Mouse (Mus musculus) thymus, postnatal 0 days (tissue): ENCODE measurements around the gene Rftn1. TPM values are rescaled to one million over a fixed set of nuclear protein-coding genes. Genes with fewer than 3 reads are reported as not detected.

ENCODE experiments used
- DNase-seq: peaks from one replicate; pipeline ENCODE4 v3.0.0-alpha.2; 2015; ENCODE audit warnings: low spot score
- polyA plus RNA-seq: library from polyadenylated mRNA; unstranded; fragments of >200 nt; fragmentation: Nextera tagmentation; extraction: Ambion mirVana; gene quantifications from 2 replicates; pipeline ENCODE4 v1.2.1, GENCODE M21; 2015

Rftn1 gene
- polyA plus RNA-seq, 1 experiment from 2014 or later: 66.6 TPM

GRCm38 (mm10) chr17:49992625-49993603, 197.6 kb downstream of the Rftn1 start:
- no peak for DNase-seq

GRCm38 (mm10) chr17:49989583-49989982, 200.9 kb downstream of the Rftn1 start:
- no peak for DNase-seq

- no peak for DNase-seq
Measured at GRCm38 (mm10) chr17:49987095-49987494, 203.4 kb downstream of the Rftn1 start.

- no peak for DNase-seq
Measured at GRCm38 (mm10) chr17:49983478-49983877, 207.0 kb downstream of the Rftn1 start.

- no peak for DNase-seq
Measured at GRCm38 (mm10) chr17:49982611-49983390, 207.7 kb downstream of the Rftn1 start.

GRCm38 (mm10) chr17:49981591-49981990, 208.9 kb downstream of the Rftn1 start:
- no peak for DNase-seq

- no peak for DNase-seq
Measured at GRCm38 (mm10) chr17:49979761-49980285, 210.7 kb downstream of the Rftn1 start.

GRCm38 (mm10) chr17:49977424-49977790, 213.1 kb downstream of the Rftn1 start:
- no peak for DNase-seq

- no peak for DNase-seq
Measured at GRCm38 (mm10) chr17:49976678-49977423, 213.6 kb downstream of the Rftn1 start.

GRCm38 (mm10) chr17:49975481-49975880, 215.0 kb downstream of the Rftn1 start:
- no peak for DNase-seq

GRCm38 (mm10) chr17:49974996-49975395, 215.5 kb downstream of the Rftn1 start:
- no peak for DNase-seq

GRCm38 (mm10) chr17:49972164-49972563, 218.3 kb downstream of the Rftn1 start:
- no peak for DNase-seq

GRCm38 (mm10) chr17:49971057-49971456, 219.4 kb downstream of the Rftn1 start:
- DNase-seq: no peak

- DNase-seq: peak; percentile 77
Measured at GRCm38 (mm10) chr17:49968467-49969207, 221.8 kb downstream of the Rftn1 start.

- DNase-seq: no peak
Measured at GRCm38 (mm10) chr17:49965846-49966762, 224.4 kb downstream of the Rftn1 start.

GRCm38 (mm10) chr17:49965035-49965434, 225.4 kb downstream of the Rftn1 start:
- peak; percentile 24 for DNase-seq

- DNase-seq: no peak
Measured at GRCm38 (mm10) chr17:49964471-49964870, 226.0 kb downstream of the Rftn1 start.

- DNase-seq: no peak
Measured at GRCm38 (mm10) chr17:49959021-49959420, 231.5 kb downstream of the Rftn1 start.

GRCm38 (mm10) chr17:49951856-49952607, 238.4 kb downstream of the Rftn1 start:
- DNase-seq: peak; percentile 3
